Mouse (Mus musculus): ENCODE measurements around the gene Olfr906.

The Olfr906 gene

DNA sequence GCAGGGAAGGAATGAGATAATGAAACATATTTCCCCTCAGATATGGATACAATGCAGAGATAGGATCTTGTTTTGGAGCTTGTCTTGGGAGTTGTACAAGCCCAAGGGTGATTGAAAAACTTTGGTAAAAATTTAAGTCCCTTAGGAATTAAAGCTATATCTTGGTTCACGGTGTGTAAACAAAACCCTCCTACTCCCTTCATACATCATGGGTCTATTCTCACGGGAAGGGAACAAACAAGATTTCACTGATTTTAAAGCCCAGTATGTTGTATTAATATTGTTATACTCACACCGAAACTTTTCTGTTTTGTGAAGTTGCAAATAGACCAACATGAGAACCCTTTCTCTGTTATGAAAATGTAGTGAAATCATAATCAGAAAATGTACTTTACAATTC is at the start of gene Olfr906:
Gene Olfr906 (plus strand): TSS at position 301 of the 400 bp plus-strand sequence.
- no peak for DNase-seq

DNA sequence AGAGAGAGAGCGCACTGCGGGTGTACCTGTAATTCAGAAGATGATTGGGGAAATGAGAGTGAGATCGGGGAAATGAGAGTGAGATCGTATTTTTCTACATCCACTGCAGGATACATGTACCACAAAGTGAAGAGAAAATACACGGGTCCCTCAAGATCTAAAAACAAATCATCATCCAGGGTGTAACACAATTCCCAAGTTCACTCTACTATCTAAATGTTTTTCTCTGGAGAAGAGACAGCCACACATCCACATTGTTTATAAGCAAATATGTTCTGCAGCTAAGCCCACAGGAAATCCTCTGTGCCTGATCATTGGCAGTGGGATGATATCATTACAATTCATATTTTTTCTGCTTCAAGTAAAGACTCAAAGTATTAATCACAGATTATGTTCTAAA is 39.5 kb upstream of the Olfr906 start, which contains the start of gene Olfr902:
Gene Olfr902 (plus strand): TSS at position 301 of the 400 bp plus-strand sequence.
- DNase-seq: no peak

DNA sequence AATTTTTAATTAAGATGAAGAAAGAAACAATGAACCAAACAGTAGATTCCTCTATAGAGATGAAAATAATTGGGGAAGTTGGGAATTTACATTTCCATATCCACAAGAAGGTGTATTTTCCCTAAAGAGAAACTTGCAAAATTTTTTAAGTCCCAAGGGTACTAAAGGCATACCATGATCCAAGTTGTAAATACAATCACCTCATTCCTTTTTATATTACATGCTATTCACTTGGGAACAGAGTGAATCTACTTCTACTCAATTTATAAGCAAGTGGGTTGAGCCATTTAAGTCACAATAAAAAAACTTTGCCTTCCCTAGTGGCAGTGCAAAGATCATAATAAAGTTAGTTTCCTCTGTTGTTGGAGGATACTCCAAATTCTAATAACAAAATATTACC is 24.0 kb upstream of the Olfr906 start, which contains the start of gene Olfr904:
Gene Olfr904 (plus strand): TSS at position 301 of the 400 bp plus-strand sequence.
- no peak for DNase-seq

DNA sequence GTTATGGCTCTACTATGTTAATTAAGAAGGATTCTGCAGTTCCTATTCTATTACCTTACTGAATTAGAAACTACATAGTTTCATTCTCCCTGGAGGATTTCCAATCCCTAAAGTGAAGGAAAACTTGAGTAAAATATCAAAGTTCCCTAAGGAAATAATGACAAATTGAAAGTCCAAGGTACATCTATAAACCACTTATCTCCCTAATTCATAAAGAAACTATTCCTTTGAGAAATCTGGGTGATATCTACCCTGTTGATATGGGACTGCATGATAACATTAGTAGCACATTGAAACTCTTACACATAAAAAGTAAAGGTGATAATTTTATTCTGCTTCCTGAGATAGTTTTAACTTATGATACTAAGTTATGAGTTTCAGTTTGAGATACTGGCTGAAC is 16.1 kb upstream of the Olfr906 start, which contains the start of gene Olfr905:
Gene Olfr905 (plus strand): TSS at position 301 of the 400 bp plus-strand sequence.
- DNase-seq: no peak

DNA sequence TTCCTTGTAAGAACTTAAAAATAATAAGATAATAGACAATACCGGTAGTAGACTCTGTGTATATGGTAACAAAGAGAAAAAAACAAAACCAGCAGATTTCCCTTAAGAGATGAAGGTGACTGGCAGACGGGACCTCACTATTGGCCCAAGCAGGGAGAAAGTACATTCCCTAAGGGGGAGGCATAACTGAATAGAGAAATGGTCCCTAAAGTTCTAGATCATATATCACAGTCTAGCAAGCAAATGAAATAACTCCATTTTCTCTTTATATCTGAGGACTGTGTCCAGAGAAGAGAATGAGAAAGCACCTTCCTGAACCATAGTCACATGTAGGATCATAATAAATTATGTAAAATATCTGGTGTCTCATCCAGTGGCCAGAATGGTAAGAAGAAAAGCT is 8.6 kb downstream of the Olfr906 start, which contains the start of gene Olfr907:
Gene Olfr907 (plus strand): TSS at position 301 of the 400 bp plus-strand sequence.
- DNase-seq: no peak

DNA sequence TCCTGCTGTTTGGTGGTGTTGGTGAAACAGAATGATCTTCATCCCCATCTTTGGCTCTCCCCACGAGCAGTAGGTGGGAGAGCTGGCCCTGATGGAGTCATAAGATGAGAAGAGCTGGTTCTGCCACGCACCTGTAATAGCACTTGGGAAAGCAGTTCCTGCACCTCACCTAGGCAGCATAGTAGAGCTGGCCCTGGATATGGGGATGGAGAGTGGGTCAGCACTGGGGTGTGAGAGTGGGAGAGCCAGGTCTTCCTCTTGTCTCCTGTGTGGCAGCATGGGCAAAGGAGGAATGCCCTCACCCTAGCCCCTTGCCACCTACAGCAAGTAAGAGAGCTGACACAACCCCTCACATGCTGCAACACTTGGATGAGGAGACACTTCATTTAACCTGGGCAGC is 25.5 kb downstream of the Olfr906 start:
- no peak for DNase-seq

DNA sequence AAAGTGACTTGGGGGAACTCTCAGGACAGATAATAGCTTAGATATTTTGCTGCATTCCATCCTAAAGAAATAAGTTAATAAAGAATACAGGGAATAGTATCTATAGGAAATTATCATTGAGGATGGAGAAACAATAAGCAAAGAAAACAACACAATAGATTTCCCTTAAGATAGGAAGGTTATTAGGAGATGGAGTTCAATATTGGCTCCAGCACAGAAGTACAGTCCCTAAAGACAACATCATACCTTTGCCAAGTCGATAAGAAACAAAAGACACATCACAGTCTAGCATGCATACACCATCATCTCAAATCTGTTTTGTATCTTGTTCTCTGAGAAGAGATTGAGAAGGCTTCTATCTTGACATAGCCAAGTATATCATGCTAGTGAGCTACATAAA is 34.4 kb downstream of the Olfr906 start, which contains the start of gene Olfr911-ps1:
Gene Olfr911-ps1 (plus strand): TSS at position 301 of the 400 bp plus-strand sequence.
- no peak for DNase-seq

DNA sequence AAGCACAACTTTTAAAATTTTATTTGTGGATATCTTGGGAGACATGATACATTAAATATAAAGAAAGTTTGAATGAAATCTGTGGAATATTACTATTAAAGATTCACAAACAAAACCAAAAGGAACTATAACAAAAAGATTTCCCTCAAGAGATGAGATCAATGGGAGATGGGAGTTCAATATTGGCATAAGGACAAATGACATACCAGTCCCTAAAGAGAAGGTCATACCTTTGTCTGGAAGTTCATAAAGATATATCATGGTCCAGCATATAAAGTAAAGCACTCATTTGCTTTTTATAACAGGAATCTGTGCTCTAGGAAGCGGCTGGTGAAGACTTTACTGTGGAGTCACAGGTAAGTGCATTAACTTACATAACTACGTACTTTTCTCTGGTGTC is 50.7 kb downstream of the Olfr906 start, which contains the start of gene Olfr910:
Gene Olfr910 (plus strand): TSS at position 301 of the 400 bp plus-strand sequence.
- DNase-seq: no peak
